In genomic region chr7:34644591-34644990, GRCm38 (mm10) we compare ENCODE assay signal across 14 mouse cellular contexts.
"Had no signal": no experiment of that assay in that cellular context is flagged by ENCODE, and none has a peak within 500 bp of the region (broad histone marks: within the 10 kb centered on the region; RNA-seq: fewer than 3 reads in every experiment).

No protein-coding gene starts in this region.

- H3K9ac ChIP-seq: limb, embryonic 13.5 days; liver, embryonic 15.5 days had no signal

- DNase-seq: kidney, adult 9 months; kidney, postnatal 36 days; layer of hippocampus, adult 9-11 months; layer of hippocampus, postnatal 36 days; lung, adult 2 months; lung, postnatal 36 days; right cerebral cortex, postnatal 25 days; thymus, postnatal 36 days had no signal

- H3K36me3 ChIP-seq: liver, embryonic 15.5 days had no signal

- H3K27ac ChIP-seq: kidney, postnatal 0 days; limb, embryonic 13.5 days; liver, embryonic 15.5 days; neural tube, embryonic 13.5 days had no signal

- ATAC-seq: lung, postnatal 0 days had no signal

- H3K9me3 ChIP-seq: limb, embryonic 13.5 days; liver, embryonic 15.5 days; neural tube, embryonic 13.5 days had no signal

- H3K4me2 ChIP-seq: limb, embryonic 13.5 days; liver, embryonic 11.5 days; liver, embryonic 15.5 days; neural tube, embryonic 13.5 days had no signal

- H3K27me3 ChIP-seq: limb, embryonic 13.5 days; liver, embryonic 15.5 days; neural tube, embryonic 13.5 days had no signal

- H3K4me1 ChIP-seq: liver, embryonic 15.5 days had no signal

- H3K4me3 ChIP-seq: limb, embryonic 13.5 days; liver, embryonic 15.5 days; neural tube, embryonic 13.5 days had no signal
